Mouse (Mus musculus) mouse trophoblast stem cell (cell line): ENCODE measurements around the gene Timm8a1.

ENCODE experiments used
- in situ Hi-C, 2 experiments: fragments of 300-500 bp; cut with MseI, MboI; formaldehyde crosslinking; loops; 2 replicates in 1 of 2; 3 replicates in 1 of 2; pipeline ENCODE4 v1.15.1; 2025

Gene Timm8a1

DNA sequence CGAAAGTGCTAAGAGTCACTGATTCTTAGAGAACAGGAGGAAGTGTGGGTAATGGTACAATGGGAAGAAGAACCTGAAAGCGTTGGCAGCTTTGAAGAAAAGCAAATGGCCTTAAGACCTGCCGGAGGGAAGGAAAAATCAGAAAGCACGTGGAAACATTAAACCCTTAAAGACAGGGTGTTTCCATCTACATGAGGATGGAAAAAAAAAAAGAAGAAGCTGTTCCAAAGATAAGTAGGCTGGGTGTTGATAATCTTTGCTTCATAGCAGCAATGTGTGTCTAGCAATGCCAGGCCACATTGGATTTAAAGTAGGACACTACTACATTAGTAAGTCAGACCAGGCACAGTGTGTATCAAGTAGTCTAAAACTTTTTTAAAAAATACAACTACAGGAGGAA is 16.4 kb downstream of the Timm8a1 start:
- in situ Hi-C loops, result no loop called here

GRCm38 (mm10) chrX:134523772-134524171 is 17.9 kb downstream of the Timm8a1 start:
- in situ Hi-C loops, result no loop called here

DNA sequence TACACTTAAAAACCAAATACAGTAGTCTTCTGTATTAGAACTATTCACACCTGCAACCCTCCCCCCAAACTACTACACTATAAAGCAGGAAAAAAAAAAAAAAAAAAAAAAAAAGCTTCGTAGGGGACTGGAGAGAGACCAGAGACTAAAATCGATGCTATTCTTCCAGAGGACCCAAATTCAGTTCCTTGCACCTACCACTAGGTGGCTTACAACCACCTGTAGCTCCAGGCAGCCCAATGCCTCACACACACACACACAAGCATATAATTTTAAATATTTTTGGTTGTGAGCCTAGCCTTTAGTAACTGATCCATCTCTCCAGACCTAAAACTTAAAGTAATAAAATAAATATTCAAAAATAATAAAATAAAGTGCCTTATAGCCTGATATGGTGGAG is 32.2 kb downstream of the Timm8a1 start:
- in situ Hi-C loops, result no loop called here

GRCm38 (mm10) chrX:134507977-134508376 is 33.7 kb downstream of the Timm8a1 start:
- in situ Hi-C loops, result no loop called here

DNA sequence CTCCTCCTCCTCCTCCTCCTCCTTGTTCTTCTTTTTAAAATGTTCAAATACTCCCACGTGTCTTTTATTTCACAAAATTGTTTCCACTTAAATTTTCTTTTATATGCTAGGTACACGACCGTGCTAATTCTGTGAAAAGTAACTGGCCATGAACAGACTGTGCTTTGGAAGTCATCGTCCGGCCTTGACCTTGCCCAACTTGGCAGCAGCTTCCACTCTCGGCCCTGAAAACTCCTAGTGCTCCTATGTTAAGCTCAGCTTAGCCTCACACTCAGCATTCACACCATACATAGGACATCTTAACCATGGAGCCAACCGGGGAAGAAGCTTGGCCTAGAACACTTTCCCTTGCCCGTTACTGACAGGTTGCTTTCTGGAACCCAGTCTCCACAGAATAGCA is 41.0 kb downstream of the Timm8a1 start:
- in situ Hi-C loops, result no loop called here
